Mouse (Mus musculus) heart, embryonic 11.5 days (tissue): Measurements from ENCODE around the gene Flt3. TPM values are rescaled to one million over a fixed set of nuclear protein-coding genes. Genes with fewer than 3 reads are reported as not detected.

Experiments
- ATAC-seq: fragments of 200-750 bp; cut with Nextera tagmentation; replicated peaks from 2 replicates; pipeline ENCODE4 v1.8.0; 2017; ENCODE audit warnings: moderate library complexity; ENCODE audit not compliant: insufficient number of reproducible peaks, low FRiP score, low TSS enrichment
- H3K27ac ChIP-seq: fragments of 300-500 bp; sonication (generic); 2 replicates; pipeline ENCODE4 v1.5.1; 2014; ENCODE audit warnings: mild to moderate bottlenecking, low read depth, low read length
- H3K27me3 ChIP-seq: fragments of 300-500 bp; sonication (generic); 2 replicates; pipeline ENCODE4 v1.6.1; 2014; ENCODE audit warnings: mild to moderate bottlenecking, low read length, mixed read lengths; ENCODE audit not compliant: control insufficient read depth, insufficient read depth
- H3K36me3 ChIP-seq: fragments of 300-500 bp; sonication (generic); 2 replicates; pipeline ENCODE4 v1.6.1; 2014; ENCODE audit warnings: mild to moderate bottlenecking, low read length, moderate library complexity, mixed read lengths; ENCODE audit not compliant: control insufficient read depth, insufficient read depth
- H3K4me1 ChIP-seq: fragments of 300-500 bp; sonication (generic); 2 replicates; pipeline ENCODE4 v1.6.1; 2014; ENCODE audit warnings: low read length; ENCODE audit not compliant: control insufficient read depth, insufficient read depth
- H3K4me2 ChIP-seq: fragments of 300-500 bp; sonication (generic); 2 replicates; pipeline ENCODE4 v1.6.1; 2014; ENCODE audit warnings: mild to moderate bottlenecking, moderate library complexity
- H3K4me3 ChIP-seq: fragments of 300-500 bp; sonication (generic); 2 replicates; pipeline ENCODE4 v1.5.1; 2014; ENCODE audit warnings: low read depth, low read length
- H3K9ac ChIP-seq: fragments of 300-500 bp; sonication (generic); 2 replicates; pipeline ENCODE4 v1.6.1; 2014; ENCODE audit warnings: mild to moderate bottlenecking, low read depth, low read length, moderate library complexity
- H3K9me3 ChIP-seq: fragments of 300-500 bp; sonication (generic); replicated peaks from 2 replicates; pipeline ENCODE4 v1.6.1; 2016; ENCODE audit warnings: low read length; ENCODE audit not compliant: control insufficient read depth
- WGBS: fragments of 180-500 bp; shearing (Covaris S2); extraction: QIAGEN DNeasy Blood & Tissue Kit; methylation state at CpG from one replicate; pipeline ENCODE4 v1.1.7; 2014; ENCODE audit not compliant: insufficient replicate concordance; 5-methylcytosine and 5-hydroxymethylcytosine counted together
- polyA plus RNA-seq: library from polyadenylated mRNA; unstranded; fragments of >200 nt; fragmentation: Nextera tagmentation; extraction: Ambion mirVana; gene quantifications from 2 replicates; pipeline ENCODE4 v1.2.1, GENCODE M21; 2014

Flt3 gene
- polyA plus RNA-seq, 1 experiment from 2014 or later: 0.10 TPM

- Histone ChIP-seq H3K9me3 (no peaks in the 10 kb centered on the region), H3K9ac (no peak overlapping the region), H3K27me3 (peaks cover 92% of the 10 kb centered on the region), H3K4me1 (no peaks in the 10 kb centered on the region), H3K4me2 (no peak overlapping the region), H3K27ac (no peak overlapping the region), H3K36me3 (no peaks in the 10 kb centered on the region), H3K4me3 (no peak overlapping the region)
- no peak for ATAC-seq
- WGBS: 23% methylated on average over 7 of the region's 7 CpGs
Observed at GRCm38 (mm10) chr5:147317991-147318390, 82.3 kb downstream of the Flt3 start.

DNA sequence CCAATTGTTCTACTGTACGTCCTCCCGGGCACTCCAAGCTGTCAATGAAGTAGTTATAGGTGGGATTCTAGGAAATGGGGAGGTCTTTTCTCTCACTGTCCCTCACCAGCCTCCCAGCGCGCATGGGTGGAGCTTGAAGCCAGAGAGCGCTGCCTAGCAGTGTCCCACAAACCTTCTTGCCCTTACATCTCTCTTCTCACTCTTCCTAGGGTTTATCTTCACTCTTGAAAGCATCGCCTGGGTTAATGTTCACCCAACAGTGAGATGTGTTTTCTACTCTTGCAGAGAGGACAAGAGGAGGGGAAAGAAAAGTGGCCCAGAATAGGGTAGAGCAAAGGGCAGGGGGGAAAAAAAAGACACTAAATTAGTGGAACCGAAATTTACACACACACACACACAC lies 83.0 kb downstream of the Flt3 start:
- Histone ChIP-seq H3K4me1 (no peaks in the 10 kb centered on the region), H3K4me2 (no peak overlapping the region), H3K4me3 (no peak overlapping the region), H3K27ac (no peak overlapping the region), H3K9ac (no peak overlapping the region), H3K27me3 (peaks cover 93% of the 10 kb centered on the region), H3K36me3 (no peaks in the 10 kb centered on the region), H3K9me3 (no peaks in the 10 kb centered on the region)
- 7% methylated on average over 7 of the region's 7 CpGs for WGBS
- ATAC-seq: no peak

GRCm38 (mm10) chr5:147315432-147316075 lies 84.7 kb downstream of the Flt3 start:
- peaks cover 95% of the 10 kb centered on the region for H3K27me3 ChIP-seq
- H3K9ac ChIP-seq: no peak overlapping the region
- H3K36me3 ChIP-seq: no peaks in the 10 kb centered on the region
- no peak overlapping the region for H3K27ac ChIP-seq
- H3K4me2 ChIP-seq: peak overlapping the region; percentile 20
- no peak for ATAC-seq
- no peaks in the 10 kb centered on the region for H3K4me1 ChIP-seq
- WGBS: 2% methylated on average over 25 of the region's 25 CpGs
- H3K4me3 ChIP-seq: peak overlapping the region; percentile 1; the same call in 1 of the 2 replicates
- H3K9me3 ChIP-seq: no peaks in the 10 kb centered on the region

DNA sequence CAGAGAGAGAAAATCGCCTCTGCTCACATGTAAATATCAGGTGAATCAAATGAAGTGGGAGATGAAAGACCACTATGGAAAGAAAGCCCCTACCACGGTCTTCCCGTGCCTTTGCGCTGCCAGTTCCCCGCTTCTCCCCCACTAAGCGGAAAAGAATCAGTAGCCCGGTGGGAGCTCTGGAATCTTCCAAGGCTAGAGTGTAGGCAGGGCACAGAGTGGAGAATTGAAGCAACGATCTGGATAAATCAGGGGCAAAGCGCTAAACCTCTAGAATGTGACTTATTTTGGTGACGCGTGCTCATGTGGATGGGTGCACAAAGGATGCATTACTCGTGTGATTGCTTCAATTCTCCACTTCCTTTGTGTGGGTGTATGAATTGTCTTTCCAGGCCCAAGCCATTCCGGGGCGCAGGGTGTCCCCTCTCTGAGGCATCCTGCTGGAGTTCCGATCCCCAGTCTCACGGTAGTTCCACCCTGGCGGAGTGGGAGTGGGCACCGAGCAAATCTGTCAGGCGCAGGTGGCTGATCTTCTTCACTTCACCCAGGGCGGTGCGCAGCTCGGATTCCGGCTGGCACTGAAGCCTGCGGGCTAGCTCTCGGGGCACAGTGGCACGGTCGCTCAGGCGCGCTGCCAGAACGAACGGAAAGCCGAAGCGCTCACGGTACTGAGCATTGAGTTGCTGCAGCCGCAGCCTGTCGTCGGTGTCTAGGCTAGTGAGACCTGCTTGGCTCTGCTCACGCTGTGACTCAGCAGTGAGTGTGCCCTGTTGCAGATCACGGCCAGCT lies 85.5 kb downstream of the Flt3 start:
- no peaks in the 10 kb centered on the region for H3K9me3 ChIP-seq
- peaks cover 95% of the 10 kb centered on the region for H3K27me3 ChIP-seq
- no peak for ATAC-seq
- no peaks in the 10 kb centered on the region for H3K4me1 ChIP-seq
- H3K9ac ChIP-seq: no peak overlapping the region
- H3K4me3 ChIP-seq: peak overlapping the region; percentile 1; the same call in 1 of the 2 replicates
- H3K27ac ChIP-seq: no peak overlapping the region
- H3K4me2 ChIP-seq: peak overlapping the region; percentile 27
- no peaks in the 10 kb centered on the region for H3K36me3 ChIP-seq
- 2% methylated on average over 39 of the region's 39 CpGs for WGBS

DNA sequence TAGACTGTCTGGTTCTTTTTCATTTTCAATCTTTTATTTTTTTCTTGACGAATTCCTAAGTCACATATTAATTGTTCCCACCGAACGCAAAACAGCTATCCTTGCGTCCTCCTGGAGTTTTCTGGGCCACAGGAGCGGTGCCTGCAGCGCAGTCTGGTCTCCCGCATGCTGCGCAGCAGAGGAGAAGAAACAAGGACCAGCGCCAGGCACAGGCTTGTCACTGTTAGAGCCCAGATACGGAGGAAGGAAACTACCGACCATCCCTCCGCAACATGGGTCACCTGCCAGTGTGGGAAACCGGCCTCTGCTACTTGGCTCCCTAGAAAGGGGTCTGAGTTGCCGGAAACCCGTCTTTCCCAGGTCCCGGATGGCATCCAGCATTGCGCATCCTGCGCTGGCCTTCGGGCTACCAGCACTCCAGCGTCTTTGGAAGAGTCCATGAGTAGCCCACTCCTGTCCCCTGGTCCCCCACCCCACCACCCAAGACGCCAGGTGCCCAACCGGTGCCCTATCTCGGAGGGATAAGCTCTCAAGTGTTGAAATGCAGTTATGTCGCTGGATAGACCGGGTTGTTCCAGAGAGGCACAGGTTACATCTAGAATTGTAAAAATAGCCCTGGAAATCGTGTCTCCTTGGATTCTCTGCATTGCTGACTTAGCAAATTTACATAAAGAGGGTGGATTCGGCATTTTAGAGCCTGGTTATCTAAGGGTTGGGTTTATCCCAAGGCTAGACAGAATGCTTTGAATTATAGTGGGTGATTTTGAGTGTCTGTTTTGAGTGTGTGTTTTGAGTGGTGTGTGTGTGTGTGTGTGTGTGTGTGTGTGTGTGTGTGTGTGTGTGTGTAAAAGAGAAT lies 87.2 kb downstream of the Flt3 start:
- Histone ChIP-seq H3K27ac (no peak overlapping the region), H3K9me3 (no peaks in the 10 kb centered on the region), H3K4me2 (no peak overlapping the region), H3K27me3 (peaks cover 99% of the 10 kb centered on the region), H3K36me3 (no peaks in the 10 kb centered on the region), H3K9ac (no peak overlapping the region), H3K4me3 (no peak overlapping the region), H3K4me1 (no peaks in the 10 kb centered on the region)
- ATAC-seq: no peak
- 1% methylated on average over 27 of the region's 27 CpGs for WGBS

- peaks cover 100% of the 10 kb centered on the region for H3K27me3 ChIP-seq
- no peak overlapping the region for H3K4me3 ChIP-seq
- H3K4me1 ChIP-seq: 0 out of 2 replicates have a peak, but pooled peaks cover 3% of the 10 kb centered on the region
- no peaks in the 10 kb centered on the region for H3K9me3 ChIP-seq
- no peak for ATAC-seq
- H3K4me2 ChIP-seq: no peak overlapping the region
- no peaks in the 10 kb centered on the region for H3K36me3 ChIP-seq
- H3K27ac ChIP-seq: no peak overlapping the region
- no peak overlapping the region for H3K9ac ChIP-seq
- 7% methylated on average over 2 of the region's 2 CpGs for WGBS
Observed at GRCm38 (mm10) chr5:147309786-147310185, 90.5 kb downstream of the Flt3 start.

GRCm38 (mm10) chr5:147308451-147308850 lies 91.8 kb downstream of the Flt3 start:
- peaks cover 100% of the 10 kb centered on the region for H3K27me3 ChIP-seq
- no peaks in the 10 kb centered on the region for H3K9me3 ChIP-seq
- H3K9ac ChIP-seq: no peak overlapping the region
- H3K27ac ChIP-seq: no peak overlapping the region
- H3K36me3 ChIP-seq: no peaks in the 10 kb centered on the region
- WGBS: 6% methylated on average over 9 of the region's 9 CpGs
- ATAC-seq: no peak
- H3K4me3 ChIP-seq: no peak overlapping the region
- H3K4me1 ChIP-seq: 0 out of 2 replicates have a peak, but pooled peaks cover 3% of the 10 kb centered on the region
- no peak overlapping the region for H3K4me2 ChIP-seq

DNA sequence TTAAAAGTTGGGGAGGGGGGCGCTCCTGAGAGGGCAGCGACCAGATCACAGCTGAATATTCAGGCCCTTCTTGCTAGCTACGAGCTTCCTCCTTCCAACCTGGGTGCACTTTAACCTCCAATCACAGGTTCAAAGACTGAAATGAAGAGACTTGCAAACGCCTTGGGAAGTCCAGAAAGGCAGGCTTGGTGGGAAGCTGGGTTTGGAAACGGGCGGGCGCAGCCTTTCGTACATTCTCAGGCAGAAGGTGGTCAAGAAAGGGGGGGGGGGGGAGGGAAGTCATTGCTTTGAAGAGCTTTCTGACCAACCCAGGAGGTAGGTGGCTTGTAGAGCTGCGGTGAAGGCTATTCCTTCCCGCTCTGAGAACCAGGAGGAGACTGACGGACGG lies 92.9 kb downstream of the Flt3 start:
- Histone ChIP-seq H3K9ac (no peak overlapping the region), H3K27me3 (peaks cover 100% of the 10 kb centered on the region), H3K4me2 (no peak overlapping the region), H3K27ac (no peak overlapping the region), H3K4me3 (no peak overlapping the region), H3K9me3 (no peaks in the 10 kb centered on the region), H3K36me3 (no peaks in the 10 kb centered on the region), H3K4me1 (0 out of 2 replicates have a peak, but pooled peaks cover 3% of the 10 kb centered on the region)
- no peak for ATAC-seq
- WGBS: 0% methylated on average over 12 of the region's 12 CpGs
